Comparison of ENCODE assay signal across 8 mouse cellular contexts in genomic region chr11:85139581-85140540, GRCm38 (mm10). TPM values are rescaled to one million over a fixed set of nuclear protein-coding genes. Genes with fewer than 3 reads are reported as not detected.
DNase-seq lines count a peak whose midpoint lies in the region; ATAC-seq lines count a peak whose summit lies in the region.

Gene Usp32 (minus strand): TSS chr11:85140161.

- peak; percentile 98 for ATAC-seq in hindbrain, embryonic 12.5 days (ENCODE audit: low FRiP score)

- H3K4me2 ChIP-seq in hindbrain, embryonic 12.5 days (replicated peaks): peak within 1 kb of the TSS; percentile 69

- H3K27me3 ChIP-seq in hindbrain, embryonic 12.5 days: no peaks in the 10 kb centered on the region

- H3K9ac ChIP-seq in hindbrain, embryonic 12.5 days: peak within 1 kb of the TSS; percentile 87

- H3K4me3 ChIP-seq in hindbrain, embryonic 12.5 days: peak within 1 kb of the TSS; percentile 79

- peak within 1 kb of the TSS; percentile 93 for H3K27ac ChIP-seq in hindbrain, embryonic 12.5 days

- no peaks in the 10 kb centered on the region for H3K9me3 ChIP-seq in hindbrain, embryonic 12.5 days (replicated peaks)

- no peaks in the 10 kb centered on the region for H3K36me3 ChIP-seq in hindbrain, embryonic 12.5 days

- DNase-seq in NIH3T3 (ENCODE audit: low read depth): peak; percentile 100
- DNase-seq in cerebellum, postnatal 10 days: peak; percentile 97 to 98
- peak; percentile 95 to 96 for DNase-seq in frontal cortex, postnatal 10 days (ENCODE audit: low spot score in 2 of 2)
- DNase-seq in layer of hippocampus, postnatal 25 days (ENCODE audit: extremely low spot score in 1 of 2, low spot score in 1 of 2): peak; percentile 88 to 92
- peak; percentile 97 for DNase-seq in lung, postnatal 25 days (ENCODE audit: low spot score)
- peak; percentile 99 for DNase-seq in retina, embryonic 14.5 days (ENCODE audit: low spot score)
- DNase-seq in thymus, postnatal 4 days: peak; percentile 96

- H3K4me1 ChIP-seq in hindbrain, embryonic 12.5 days: peaks cover 9% of the 10 kb centered on the region

- WGBS in hindbrain, embryonic 12.5 days: 1% methylated on average over 72 of the region's 94 CpGs

RNA-seq across cellular contexts. Expression of gene Usp32, which starts in this region (rescaled TPM):
- 9.7 and 11.4 TPM in 2 replicates for polyA plus RNA-seq in hindbrain, embryonic 12.5 days (2016; fragmentation: Nextera tagmentation; extraction: Ambion mirVana)
- total RNA-seq in layer of hippocampus, postnatal 25 days (2021): 10 to 100 TPM; 85.3 to 88.8 TPM

Comparison
In these comparisons a context has a peak if more than half of its experiments do, and no peak if none do; other contexts are left out.
1. Peak in every context shown above with its lines: DNase-seq, ATAC-seq, H3K4me3 ChIP-seq and H3K27ac ChIP-seq.